Mouse (Mus musculus): ENCODE results near the gene Rln3.
"Not testable (repeated sequence)": the region's sequence is repeated elsewhere in the genome, so short reads cannot be mapped to it uniquely, and the experiment has no call there.

Gene Rln3

GRCm38 (mm10) chr8:84021569-84021968 is 23.2 kb downstream of the Rln3 start:
- no peak for ATAC-seq (ENCODE audit: low TSS enrichment)

GRCm38 (mm10) chr8:84021096-84021495 is 23.7 kb downstream of the Rln3 start, which contains the start of gene Palm3:
Gene Palm3 (plus strand): TSS chr8:84021471.
- no peak for ATAC-seq (ENCODE audit: low TSS enrichment)

GRCm38 (mm10) chr8:84019738-84020137 is 25.1 kb downstream of the Rln3 start:
- no peak for ATAC-seq (ENCODE audit: low TSS enrichment)

GRCm38 (mm10) chr8:84015833-84016232 is 29.0 kb downstream of the Rln3 start:
- ATAC-seq (ENCODE audit: low TSS enrichment), result no peak

GRCm38 (mm10) chr8:84012499-84013165 is 32.2 kb downstream of the Rln3 start:
- ATAC-seq (ENCODE audit: low TSS enrichment), result no peak

- ATAC-seq (ENCODE audit: low TSS enrichment), result peak; percentile 11; the same call in 1 of the 2 replicates
Measured at GRCm38 (mm10) chr8:84011705-84012498, 32.9 kb downstream of the Rln3 start, which contains the start of gene 2210011C24Rik. Gene 2210011C24Rik (minus strand): TSS chr8:84012171.

GRCm38 (mm10) chr8:84010625-84011611 is 33.9 kb downstream of the Rln3 start:
- peak; percentile 80 for ATAC-seq (ENCODE audit: low TSS enrichment)

- peak; percentile 71 for ATAC-seq (ENCODE audit: low TSS enrichment)
Measured at GRCm38 (mm10) chr8:84009876-84010275, 34.9 kb downstream of the Rln3 start.

- no peak for ATAC-seq (ENCODE audit: low TSS enrichment)
Measured at GRCm38 (mm10) chr8:84008362-84008761, 36.4 kb downstream of the Rln3 start.

- ATAC-seq (ENCODE audit: low TSS enrichment), result not testable (repeated sequence)
Measured at GRCm38 (mm10) chr8:84005502-84005901, 39.3 kb downstream of the Rln3 start.

GRCm38 (mm10) chr8:84004533-84005201 is 40.1 kb downstream of the Rln3 start:
- ATAC-seq (ENCODE audit: low TSS enrichment), result peak; percentile 93

- ATAC-seq (ENCODE audit: low TSS enrichment), result no peak
Measured at GRCm38 (mm10) chr8:84003612-84004246, 41.1 kb downstream of the Rln3 start.

- no peak for ATAC-seq (ENCODE audit: low TSS enrichment)
Measured at GRCm38 (mm10) chr8:84002957-84003611, 41.7 kb downstream of the Rln3 start.

GRCm38 (mm10) chr8:84001281-84002000 is 43.4 kb downstream of the Rln3 start, which contains the start of gene 1700067K01Rik:
Gene 1700067K01Rik (plus strand): TSS chr8:84001502.
- ATAC-seq (ENCODE audit: low TSS enrichment), result no peak

GRCm38 (mm10) chr8:83999825-84000224 is 45.0 kb downstream of the Rln3 start:
- ATAC-seq (ENCODE audit: low TSS enrichment), result no peak

GRCm38 (mm10) chr8:83999057-83999705 is 45.6 kb downstream of the Rln3 start:
- no peak for ATAC-seq (ENCODE audit: low TSS enrichment)

- peak; percentile 36 for ATAC-seq (ENCODE audit: low TSS enrichment)
Measured at GRCm38 (mm10) chr8:83998231-83999056, 46.4 kb downstream of the Rln3 start.

Data from frontal cortex, adult (tissue).